Mouse (Mus musculus) cerebellum, postnatal 36 days (tissue): ENCODE measurements around the gene Rbfox1.
A peak's percentile ranks its signal among the peaks of the same experiment; 100 is the strongest.

Source experiments
- DNase-seq, 2 experiments: peaks; one replicate each; pipeline ENCODE4 v3.0.0; 2021 to 2022; ENCODE audit warnings: mixed read lengths in 2 of 2

Gene Rbfox1

DNA sequence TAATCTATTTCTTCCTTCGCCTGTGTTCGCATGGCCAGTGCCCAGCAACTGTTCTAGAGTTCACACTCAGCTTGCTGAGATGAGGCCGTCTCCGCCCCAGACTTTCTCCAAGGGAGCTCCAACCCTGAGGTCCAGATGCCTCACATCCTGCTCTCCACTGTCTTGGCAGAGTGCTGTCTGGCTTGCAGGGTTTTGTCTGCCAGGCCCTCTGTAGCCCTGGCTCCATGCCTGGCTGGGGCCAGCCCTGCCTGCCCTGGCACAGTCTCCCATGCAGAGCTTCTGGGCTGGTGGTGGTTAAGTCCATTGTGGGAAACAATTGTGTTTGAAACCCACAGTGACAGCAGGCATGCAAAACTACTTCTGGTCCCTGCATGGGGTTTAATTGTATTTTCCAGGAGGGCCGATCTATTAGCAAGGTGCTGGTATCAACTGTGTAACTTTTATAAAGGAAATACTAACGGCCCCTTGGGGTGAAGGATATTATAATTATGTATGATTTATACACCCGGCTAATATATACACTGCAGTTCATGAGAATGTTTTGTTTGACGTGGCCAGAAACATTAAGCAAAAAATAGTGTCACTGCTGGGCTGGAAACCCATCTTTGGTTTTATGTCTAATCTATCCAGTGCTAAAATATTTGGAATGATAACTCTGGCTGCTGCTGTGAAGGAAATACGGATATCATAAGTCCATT, 831.2 kb downstream of the Rbfox1 start:
- DNase-seq: peak; percentile 87 to 91

DNA sequence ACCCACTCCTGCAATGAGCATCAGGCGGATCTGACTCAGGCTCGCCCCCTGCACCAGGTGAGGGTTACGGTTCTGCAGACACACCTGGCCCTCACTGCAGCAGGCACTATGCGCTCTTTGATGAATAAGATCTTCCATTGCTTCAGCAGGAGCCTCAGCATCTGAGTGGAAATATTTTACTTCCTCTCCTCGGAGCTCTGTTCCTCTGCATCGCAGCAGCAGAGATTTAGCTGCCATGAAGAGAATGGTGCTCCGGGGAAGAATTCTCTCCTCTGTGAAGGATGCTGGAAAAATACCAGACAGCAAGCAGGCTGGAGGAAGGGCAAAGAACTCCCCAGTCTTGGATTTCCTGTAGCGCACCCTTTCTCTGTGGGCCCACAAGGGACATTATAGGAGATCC, 833.9 kb downstream of the Rbfox1 start:
- DNase-seq: no peak

DNA sequence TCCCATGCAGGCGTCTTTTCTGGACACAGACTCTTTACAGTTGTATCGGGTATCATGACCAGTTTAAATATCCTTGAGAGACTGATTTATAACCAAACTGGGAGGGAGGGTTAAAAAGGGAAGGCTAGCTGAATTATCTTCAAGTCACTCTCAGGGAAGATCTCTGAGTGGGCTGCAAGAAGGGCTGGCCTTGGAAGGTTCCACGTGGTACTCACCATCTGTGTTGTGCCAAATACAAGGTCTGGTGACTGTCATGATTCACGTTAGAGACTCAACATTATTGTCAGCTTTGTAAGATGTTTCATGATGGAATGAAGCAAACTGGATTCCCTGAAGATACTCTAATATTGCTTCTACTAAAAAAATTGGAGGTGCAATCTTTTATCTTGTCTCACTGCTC, 847.5 kb downstream of the Rbfox1 start:
- DNase-seq: no peak

DNA sequence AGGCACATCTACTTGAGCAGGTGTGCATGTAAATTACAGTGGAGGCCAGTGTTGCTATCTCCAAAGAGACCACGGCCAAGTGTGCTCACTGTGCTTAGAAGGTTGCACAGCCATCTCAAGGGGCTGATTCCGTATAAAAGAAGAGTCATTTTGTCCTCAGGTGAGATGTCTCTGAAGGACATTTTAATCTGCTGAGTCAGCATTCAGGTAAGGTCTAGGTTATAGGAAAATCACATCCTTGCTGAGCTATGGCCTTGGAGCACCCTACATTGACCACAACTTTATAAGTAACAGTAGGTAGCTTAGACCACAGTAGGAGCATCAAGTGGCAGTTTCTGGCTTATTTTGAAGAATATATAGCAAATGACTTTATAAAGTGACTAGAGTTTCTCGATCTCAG, 848.3 kb downstream of the Rbfox1 start:
- no peak for DNase-seq

DNA sequence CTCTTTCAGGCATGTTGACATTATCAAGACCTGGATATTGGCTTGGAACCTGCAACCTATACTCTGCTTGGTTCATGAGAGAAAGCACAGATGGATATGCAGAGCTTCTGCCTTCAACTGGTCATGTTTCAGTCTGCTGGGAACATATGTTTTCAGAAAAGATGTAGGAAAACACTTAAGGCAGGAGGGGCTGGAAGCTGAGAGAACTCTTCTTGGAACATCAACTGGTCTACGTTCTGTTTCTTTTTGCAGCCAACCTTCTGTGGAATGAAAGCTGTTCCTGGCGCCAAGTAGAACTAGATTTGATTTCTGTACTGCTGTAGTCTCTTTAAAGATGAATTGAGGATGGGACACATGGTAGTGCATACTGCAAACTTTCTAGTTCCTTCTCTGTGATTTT, 851.4 kb downstream of the Rbfox1 start:
- no peak for DNase-seq

DNA sequence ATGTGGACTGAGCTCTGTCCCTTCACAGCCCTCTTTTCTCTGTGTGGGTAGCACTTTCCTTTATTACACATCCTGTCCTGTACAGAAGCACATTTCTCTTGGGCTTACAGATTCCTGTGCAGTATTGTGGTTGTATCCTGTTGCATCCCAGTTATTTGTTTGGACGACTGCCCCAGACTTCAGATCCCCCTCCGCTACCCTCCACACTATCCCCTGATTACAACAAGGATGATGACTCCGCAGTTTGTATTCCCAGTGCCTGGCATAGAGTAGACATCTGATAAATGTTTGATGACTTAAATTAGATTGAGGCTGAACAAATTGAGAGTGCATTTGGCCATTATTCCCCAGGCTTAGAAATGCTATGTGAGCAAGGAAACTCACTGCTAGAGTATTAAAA, 851.8 kb downstream of the Rbfox1 start:
- DNase-seq: no peak

DNA sequence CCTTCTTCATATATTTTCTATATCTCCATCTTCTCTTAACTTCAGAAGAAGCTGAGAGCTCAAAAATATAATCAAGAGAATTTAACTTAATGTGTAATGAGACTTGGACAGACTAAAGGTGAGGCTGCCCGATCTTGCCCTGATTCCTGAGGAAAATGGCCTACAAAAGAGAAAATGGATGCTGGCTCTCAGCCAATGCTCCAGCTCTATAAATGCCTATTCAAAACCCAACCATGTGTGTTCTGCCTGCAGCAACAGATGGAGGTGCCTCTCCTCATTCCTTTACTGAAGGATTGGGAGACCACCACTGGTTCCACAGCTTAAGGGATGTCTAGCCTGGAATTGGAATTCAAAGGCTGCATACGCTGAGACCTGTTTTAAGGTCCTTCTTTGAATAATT, 861.0 kb downstream of the Rbfox1 start:
- DNase-seq: peak; percentile 74 to 80

DNA sequence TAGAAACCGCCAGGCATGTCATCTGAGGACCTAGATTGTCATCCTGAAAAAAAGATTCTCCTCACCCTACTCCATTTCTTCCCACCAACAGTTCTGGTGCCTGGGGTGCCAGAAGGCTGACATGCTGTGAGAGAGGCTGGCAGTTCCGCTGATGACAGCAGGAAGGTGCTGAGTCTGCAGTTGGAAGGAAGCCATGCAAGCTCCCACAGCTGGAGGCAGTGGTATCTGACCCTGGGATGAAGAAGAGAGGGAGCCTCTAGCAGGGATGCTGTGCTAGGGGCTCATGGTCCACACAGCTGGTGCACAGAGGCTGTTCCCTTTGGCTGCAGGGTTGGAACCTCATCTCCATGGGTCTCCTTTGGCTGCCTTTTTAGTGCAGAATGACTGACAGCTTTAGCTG, 865.3 kb downstream of the Rbfox1 start:
- DNase-seq: peak; percentile 26 to 38

DNA sequence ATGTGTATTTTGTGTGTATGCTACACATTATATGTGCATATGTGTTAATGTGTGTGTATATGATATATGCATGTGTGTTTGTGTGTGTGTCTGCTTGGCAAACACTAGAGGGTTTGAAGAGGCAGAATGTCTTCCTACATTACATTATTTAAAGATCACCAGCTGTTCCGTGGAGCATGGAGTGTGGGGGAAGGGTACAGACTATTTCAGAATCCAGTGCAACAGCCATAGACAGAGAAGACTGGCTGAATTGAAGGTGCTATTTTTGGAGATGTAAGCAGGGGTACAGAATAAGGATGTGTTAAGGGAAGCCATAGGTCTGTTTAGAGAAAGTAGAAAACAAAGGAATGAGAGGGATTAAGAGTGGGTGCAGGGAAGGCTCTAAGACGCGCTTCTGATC, 869.7 kb downstream of the Rbfox1 start:
- DNase-seq: no peak

DNA sequence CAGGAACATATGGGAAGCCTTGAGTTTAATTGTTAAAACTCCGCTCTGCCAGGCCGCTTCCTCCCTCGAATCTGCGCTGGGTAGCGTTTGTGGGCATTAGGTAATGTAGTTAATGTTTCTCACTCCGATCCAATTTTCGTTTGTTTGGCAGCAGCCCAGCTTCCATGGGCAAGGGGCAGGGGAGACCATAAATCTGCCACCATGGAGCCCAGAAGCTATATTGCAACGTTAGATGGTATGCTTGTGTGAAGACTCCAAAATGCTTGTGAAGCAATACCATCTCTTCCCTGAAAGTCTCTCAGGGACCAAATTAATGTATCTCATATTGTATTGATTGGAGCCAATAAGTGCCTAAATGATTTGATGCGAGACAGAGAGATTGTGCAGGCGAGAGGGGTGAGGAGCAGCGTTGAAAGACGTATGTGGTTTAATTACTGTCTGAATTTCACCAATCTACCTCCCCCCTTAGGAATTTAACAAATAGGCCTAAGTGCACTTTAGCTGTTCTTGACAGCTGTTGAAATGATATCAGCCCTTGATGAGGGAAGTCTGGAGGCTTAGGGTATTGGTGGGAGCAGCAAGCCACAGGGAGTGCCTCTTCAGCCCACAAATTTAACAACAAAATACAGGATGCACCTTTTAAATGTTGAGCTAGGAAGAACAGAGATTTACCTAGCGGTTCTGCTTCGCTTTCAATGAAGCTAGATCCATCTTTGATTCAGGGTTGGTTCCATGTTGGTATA, 884.5 kb downstream of the Rbfox1 start:
- peak in 1 of 2 experiments; percentile 12 for DNase-seq

DNA sequence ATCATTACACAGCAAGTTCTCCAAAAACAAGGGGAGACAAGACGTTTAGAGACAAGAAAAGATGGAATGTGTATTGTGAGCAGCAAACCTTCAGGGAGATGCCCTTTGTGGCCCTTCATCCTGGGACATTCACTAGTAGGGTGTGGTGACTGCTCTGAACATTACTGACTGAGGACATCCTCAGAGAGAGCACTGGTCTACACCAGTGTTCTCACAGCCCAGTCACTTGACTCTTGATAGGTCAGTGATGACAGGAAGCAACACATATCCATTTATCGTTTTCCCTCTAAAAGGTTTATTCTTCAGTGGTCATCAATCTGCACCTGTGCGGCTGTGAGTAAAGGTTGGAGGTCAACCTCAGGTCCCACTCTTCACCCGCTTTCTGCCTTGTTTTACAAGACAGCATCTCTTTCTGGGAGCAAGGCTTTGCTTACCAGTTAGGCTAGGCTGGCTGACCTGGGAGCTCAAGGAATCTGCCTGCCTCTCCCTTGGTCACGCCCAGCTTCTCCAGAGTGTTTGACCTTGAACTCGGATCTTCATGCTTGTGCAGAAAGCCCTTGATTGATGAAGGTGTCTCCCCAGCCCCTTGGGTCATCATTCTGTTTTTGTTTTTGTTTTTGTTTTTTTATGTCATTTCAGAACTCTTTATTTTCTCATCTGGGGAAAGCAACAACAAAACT, 892.5 kb downstream of the Rbfox1 start:
- DNase-seq: no peak

DNA sequence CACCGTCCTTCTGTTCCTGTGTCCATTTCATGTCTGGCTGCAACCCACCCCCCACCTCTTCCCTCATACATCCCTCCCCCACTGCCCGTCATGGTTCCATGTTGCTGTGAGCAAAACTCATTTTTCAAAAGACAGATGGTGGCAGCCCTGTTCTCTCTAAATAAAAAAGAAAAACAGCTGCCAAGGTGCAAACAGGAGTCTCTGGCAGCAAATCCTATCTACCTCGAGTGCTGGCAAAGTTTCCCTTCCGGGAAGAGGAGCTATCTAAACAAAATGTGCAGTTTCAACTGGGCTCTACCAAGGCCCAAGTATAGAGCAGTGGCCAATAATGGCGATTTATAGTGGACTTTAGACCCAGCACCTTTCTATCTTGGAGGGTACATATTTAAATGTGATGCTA, 899.0 kb downstream of the Rbfox1 start:
- peak; percentile 48 to 51 for DNase-seq

DNA sequence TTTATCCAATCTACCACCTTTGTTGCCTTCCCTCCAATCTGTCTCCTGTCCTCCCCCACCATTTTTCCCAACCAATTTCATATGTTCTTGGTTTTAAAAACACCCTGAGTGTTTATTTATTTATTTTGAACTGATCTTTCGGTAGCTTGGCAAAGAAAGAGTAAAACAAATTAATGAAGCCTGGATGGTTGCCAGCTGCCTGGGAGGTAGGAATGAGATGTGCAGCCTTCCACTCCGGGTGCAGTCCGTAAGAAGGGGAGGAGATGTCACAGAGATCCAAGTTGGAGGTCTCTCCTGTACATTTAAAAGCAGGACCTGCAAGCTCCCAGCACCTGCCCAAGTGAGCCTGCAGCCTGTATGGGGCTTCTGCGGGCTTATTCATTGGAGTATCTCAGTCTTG, 899.9 kb downstream of the Rbfox1 start:
- peak; percentile 15 to 26 for DNase-seq

DNA sequence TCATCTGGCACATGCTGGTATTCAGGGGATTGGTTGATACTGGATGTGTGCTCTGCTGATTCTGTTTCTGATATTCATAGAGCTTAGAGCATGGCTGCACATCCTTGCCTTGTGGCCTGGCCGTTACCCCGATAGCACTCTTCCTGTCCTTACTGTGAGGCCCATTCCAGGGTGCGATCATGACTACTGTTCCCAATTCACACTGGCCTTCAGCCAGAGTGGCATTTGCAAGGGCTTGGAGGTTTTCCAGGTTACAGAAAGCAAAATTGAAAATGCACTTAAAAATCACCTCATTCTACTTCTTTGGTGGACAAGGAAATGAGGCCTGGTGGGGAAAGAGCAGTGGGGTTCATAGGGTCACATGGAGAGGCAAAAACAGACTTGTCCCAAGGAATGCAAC, 906.1 kb downstream of the Rbfox1 start:
- peak; percentile 64 to 74 for DNase-seq

DNA sequence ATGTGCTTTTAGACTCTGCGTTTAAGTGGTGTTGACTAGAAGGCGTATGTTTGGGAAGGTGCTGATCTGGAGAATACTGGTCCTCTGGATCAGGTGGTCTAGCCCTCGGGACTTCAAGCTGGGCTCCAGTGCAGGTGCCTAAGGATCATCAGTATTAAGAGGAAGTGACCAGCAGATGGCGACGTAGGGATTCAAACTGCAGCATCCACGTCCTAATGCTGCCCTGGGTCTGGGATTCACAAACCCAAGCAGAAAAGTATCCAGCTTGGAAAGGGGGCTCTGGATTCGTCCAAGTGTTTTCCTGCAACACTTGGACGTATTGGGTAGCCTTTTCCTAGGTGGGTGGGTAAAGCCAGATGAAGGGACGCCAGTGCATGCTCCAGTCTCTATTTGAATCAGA, 906.5 kb downstream of the Rbfox1 start:
- DNase-seq: peak; percentile 64 to 80

DNA sequence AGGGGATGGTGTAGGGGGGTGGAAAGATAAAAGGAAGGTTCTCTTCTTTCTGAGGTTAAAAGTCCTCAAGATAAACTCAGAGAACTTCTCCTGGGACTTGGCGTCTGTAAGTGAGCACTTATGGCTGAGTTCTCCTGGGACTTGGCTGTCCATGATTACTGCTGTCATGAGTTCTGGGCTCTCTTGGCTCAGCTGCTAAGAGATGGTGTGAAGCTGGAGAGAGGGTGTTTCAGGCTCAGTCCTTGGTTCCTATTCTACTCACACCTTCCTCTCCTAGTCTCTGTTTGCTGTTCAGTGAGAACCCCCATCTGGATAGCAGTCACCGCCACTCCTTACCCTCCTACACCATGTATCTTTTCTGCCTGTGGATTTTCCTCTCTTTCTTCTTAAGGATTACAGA, 921.1 kb downstream of the Rbfox1 start:
- no peak for DNase-seq

DNA sequence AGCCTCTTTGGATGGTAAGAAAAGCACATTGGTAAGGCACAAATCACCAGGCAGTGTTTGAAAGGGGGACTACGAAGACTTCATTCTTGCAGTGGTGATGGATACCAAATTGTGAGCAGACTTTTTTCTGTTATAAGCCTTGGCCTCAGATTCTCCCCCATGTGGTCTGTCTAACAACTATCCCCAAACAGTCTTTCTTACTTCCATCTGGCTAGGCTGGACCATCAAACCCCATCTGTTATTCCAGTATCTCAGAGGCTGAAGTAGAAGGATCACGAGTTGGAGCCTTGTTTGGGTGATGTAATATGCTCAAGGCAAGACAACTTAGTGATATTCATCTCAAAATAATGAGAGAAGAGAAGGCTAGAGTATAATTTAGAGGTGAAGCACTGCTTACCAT, 922.7 kb downstream of the Rbfox1 start:
- peak in 1 of 2 experiments; percentile 27 for DNase-seq

DNA sequence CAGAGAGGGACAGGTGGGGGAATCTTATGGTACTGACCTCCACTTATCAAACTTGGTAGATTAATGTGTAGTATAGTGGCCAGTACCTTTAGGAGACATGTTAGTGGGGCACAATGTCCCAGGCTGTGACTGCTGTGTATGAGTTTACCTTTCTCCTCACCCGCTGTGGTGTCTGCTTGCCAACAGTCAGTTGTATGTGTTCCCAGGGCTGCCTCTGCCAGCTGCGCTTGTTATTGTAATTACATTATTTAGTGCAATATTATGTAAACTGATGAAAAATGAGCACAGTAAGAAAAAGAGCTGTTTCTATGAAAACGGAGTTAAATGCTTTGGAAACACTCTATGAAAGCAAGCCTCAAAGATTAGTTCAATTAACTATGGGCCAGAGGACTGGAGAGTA, 928.7 kb downstream of the Rbfox1 start:
- DNase-seq: no peak

DNA sequence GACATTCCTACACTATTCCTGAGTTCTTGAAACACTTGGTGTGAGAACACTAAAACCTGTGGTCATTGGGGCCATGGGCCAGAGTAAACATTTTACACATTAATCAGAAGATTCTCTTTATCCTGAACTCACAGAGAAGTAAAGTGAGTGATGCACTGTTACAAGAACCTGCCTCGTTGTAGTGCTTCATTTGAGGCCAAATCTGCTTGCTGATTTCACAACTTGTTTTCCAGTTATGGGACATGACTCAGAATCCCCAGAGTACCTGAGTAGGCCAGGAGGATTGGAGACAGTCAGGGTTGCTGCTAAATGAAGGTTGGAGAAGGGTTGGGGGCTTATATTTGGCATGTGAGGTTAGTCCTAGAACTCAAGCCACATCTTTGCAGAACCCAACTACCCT, 936.6 kb downstream of the Rbfox1 start:
- no peak for DNase-seq

DNA sequence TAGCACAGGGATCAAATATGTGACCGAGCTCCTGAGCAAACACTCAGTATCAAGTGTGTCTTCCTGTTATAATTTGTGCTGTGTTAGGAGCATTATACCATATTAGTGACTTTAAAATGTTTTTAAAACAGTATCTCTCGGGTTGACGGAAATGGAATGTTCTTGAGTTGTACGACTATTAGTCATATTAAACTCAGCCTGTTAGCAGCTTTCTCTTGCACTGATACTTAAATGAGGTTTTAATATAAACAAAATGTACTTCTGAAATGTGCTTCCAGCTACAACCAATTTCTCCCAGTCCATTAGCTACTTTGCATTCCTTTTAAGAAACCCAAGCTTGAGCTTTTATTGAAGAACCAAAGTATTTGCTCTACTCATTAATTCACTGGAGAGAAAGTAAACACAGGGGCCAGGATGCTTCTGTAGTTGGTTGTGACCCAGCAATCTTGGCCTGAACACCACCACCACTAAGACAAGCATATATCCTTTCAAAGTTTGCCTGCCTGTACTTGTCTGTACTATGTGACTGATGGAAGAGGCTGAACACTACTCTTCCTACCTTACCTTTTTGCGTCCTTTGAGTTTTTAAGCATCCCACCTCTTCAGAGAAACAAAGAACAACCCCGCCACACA, 944.9 kb downstream of the Rbfox1 start:
- no peak for DNase-seq

DNA sequence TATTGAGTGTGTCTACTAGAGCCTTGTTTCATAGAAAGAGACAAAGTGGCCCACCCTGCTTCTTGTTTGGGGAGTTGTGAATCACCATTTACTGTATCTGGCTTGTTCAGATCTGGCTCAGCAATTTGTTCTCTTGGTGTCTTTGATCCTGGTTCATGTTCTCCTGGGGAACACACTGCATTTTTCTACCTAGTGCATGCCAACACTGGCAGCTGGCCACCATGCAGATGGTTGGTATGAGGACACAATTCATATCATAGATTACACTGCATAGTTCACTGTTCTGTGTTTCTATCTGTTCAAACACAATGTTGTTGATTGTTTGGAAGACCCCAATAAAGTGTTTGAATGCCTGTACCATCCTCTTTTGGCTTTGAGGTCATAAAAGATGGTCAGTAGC, 948.3 kb downstream of the Rbfox1 start:
- DNase-seq: peak; percentile 72 to 73

DNA sequence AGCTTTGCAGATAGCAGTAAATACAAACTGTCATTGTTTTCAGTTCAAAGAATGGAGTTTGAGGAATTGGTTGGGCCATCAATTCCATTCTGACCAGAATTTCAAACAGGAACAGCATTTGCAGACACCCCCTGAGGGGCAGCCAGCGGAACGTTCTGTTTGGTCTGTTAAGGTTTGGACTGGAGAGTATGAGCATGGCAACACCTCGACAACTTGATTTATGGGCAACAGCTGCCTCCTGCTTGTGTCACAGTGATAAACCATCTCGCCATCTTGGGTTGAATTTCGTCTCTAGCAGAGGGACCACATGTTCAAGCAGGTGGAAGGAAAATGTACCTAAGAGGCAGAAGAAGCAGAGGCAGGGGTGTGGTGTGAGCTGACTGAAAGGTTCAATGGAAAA, 949.9 kb downstream of the Rbfox1 start:
- no peak for DNase-seq

DNA sequence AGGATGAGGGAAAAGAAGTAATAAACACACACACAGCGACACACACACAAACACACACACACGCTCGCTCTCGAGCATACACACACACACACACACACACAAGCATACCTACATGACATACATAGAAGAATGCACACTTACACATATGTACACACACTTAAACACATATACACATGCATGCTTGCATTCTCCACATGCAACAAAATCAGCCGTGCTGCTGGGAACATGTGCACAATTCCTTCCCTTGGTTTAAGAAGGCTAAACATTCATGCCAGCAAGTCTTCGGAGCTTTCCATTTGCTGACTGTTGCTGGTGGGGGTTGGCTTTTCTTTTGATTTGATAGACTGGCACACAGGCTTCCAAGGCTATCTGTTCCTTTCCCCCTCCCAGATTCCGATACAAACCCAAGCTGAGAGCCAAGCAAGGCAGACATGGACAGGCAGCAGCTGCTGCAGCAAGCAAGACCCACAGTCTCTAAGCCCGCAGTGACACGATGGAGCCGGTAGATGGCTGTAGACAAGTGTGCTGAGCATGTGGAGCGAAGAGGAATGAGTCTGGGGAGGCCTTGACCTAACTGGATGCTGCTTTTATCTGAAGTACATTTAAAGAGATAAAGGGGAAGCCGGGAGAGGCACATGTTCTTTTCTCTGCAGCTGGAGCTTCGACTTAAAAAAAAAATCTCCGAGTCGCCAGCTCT, 954.3 kb downstream of the Rbfox1 start:
- DNase-seq: peak; percentile 50 to 58
